Mouse (Mus musculus): ENCODE results near the gene Btbd3. TPM values are rescaled to one million over a fixed set of nuclear protein-coding genes. Genes with fewer than 3 reads are reported as not detected.
"Not testable (repeated sequence)": the region's sequence is repeated elsewhere in the genome, so short reads cannot be mapped to it uniquely, and the experiment has no call there.

Btbd3 gene
- total RNA-seq, 2 experiments from 2014 or later, result 184 to 211 TPM

DNA sequence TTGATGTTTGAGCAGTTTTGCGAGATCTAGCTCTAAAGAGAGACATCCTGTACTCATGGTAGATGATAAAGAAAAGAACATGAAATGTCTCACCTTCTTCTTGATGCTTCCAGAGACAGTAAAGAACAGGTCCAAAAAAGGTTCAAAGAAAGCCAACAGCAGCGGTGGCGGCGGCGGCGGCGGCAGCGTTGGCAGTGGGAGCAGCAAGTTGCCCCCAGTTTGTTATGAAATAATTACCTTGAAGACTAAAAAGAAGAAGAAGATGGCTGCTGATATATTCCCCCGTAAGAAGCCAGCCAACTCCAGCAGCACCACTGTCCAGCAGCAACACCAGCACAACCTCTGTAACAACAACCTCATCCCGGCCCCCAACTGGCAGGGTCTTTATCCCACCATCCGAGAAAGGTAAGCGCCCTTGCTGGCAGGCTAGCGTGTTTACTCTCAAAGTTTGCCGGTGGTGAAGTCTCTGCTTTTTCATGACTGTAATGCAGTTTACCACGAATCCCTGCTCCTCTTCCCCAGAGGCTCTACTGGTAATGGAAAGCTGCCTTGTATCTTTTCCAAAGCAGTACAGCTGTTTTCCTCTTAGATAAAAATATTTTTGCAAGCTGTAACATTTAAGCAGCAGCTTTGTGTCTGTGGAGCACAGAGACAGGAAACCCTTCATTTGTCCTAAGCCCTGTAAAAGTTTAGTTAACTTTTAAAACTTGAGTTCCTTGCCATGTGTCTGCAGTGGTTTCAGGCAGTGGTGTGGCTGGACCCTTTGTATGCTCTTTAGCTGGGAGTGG lies 22.7 kb downstream of the Btbd3 start:
- DNase-seq (ENCODE audit: extremely low spot score in 1 of 2, low spot score in 1 of 2), result no peak

GRCm38 (mm10) chr2:138279641-138280040 lies 23.3 kb downstream of the Btbd3 start:
- no peak for DNase-seq (ENCODE audit: extremely low spot score in 1 of 2, low spot score in 1 of 2)

DNA sequence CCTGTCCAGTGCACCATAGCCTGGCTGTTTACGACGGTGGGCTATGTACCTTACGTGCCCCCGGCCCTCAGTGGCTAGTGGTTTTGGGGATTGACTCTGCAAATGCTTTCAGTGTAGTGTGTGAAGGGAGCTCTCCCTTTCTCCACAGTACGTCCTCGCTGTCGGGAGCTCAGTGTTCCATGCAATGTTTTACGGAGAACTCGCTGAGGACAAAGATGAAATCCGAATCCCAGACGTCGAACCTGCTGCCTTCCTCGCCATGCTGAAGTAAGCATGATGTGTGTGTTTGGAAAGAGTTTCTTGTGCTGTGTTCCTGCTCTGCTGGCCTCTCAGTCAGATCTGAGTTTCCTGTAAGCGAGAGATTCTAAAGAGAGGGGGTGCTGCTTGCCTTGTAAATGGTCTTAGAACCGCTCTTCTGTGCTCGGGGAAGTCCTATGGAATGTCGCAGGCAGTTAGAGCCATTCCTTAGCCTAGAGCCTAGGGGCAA lies 23.9 kb downstream of the Btbd3 start:
- no peak for DNase-seq (ENCODE audit: extremely low spot score in 1 of 2, low spot score in 1 of 2)

- DNase-seq (ENCODE audit: extremely low spot score in 1 of 2, low spot score in 1 of 2), result peak in 1 of 2 experiments; percentile 38
Measured at GRCm38 (mm10) chr2:138281550-138282201, 25.3 kb downstream of the Btbd3 start.

DNA sequence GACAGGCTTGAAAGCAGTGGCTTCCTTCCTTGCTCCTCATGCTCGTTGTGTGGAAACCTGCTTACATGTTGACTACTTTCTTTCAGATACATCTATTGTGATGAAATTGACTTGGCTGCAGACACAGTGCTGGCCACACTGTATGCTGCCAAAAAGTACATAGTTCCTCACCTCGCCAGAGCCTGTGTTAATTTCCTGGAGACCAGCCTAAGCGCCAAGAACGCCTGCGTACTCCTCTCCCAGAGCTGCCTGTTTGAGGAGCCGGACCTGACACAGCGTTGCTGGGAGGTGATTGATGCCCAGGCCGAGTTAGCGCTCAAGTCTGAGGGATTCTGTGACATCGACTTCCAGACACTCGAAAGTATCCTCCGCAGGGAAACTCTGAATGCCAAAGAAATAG lies 27.0 kb downstream of the Btbd3 start:
- DNase-seq (ENCODE audit: extremely low spot score in 1 of 2, low spot score in 1 of 2), result no peak

GRCm38 (mm10) chr2:138283856-138284255 lies 27.5 kb downstream of the Btbd3 start:
- DNase-seq (ENCODE audit: extremely low spot score in 1 of 2, low spot score in 1 of 2), result no peak

GRCm38 (mm10) chr2:138285811-138286210 lies 29.4 kb downstream of the Btbd3 start:
- no peak for DNase-seq (ENCODE audit: extremely low spot score in 1 of 2, low spot score in 1 of 2)

GRCm38 (mm10) chr2:138290154-138290553 lies 33.8 kb downstream of the Btbd3 start:
- DNase-seq (ENCODE audit: extremely low spot score in 1 of 2, low spot score in 1 of 2), result no peak

- DNase-seq (ENCODE audit: extremely low spot score in 1 of 2, low spot score in 1 of 2), result no peak
Measured at GRCm38 (mm10) chr2:138294286-138294685, 37.9 kb downstream of the Btbd3 start.

- DNase-seq (ENCODE audit: extremely low spot score in 1 of 2, low spot score in 1 of 2), result no peak
Measured at GRCm38 (mm10) chr2:138306236-138306635, 49.9 kb downstream of the Btbd3 start.

DNA sequence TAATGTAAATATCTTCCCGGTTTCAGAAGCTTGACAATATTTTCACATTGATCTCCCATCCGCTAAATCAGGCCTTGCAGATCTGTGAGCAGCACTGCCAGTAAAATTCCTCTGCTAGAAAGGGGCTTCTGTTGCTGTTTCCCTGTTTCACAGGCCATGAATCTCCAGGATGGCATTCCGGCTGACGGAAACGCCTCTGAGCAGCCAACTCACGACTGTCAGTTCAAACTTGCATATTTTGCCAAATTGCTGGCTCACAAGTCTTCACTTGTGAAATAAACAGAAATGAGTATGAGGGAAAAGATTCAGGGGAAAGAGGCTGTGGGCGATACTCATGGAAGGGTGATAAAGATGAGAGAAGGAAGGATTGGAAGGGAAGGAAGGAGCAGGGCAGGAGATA lies 59.3 kb downstream of the Btbd3 start:
- no peak for DNase-seq (ENCODE audit: extremely low spot score in 1 of 2, low spot score in 1 of 2)

- DNase-seq (ENCODE audit: extremely low spot score in 1 of 2, low spot score in 1 of 2), result no peak
Measured at GRCm38 (mm10) chr2:138320408-138320807, 64.0 kb downstream of the Btbd3 start.

DNA sequence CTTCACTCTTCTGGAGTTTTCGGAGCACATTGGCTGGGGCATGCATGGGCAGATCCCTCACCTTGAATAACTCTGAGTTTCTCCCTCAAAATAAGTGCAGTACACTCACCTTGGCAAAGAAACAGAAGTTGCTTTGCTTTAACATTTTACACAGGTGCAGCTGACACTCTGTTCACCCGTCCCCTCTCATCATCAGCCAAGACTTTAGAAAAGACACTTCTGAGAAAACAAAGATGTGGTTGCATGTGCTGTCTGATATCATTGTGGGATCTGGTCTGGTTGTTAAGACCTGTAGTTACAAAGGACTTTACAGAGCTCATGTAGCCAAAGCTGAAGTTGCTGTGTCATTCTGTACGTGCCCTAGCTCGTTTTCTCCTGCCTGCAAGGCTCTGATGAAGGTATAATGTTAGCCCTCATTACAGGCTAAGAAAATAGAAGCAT lies 64.7 kb downstream of the Btbd3 start:
- no peak for DNase-seq (ENCODE audit: extremely low spot score in 1 of 2, low spot score in 1 of 2)

DNA sequence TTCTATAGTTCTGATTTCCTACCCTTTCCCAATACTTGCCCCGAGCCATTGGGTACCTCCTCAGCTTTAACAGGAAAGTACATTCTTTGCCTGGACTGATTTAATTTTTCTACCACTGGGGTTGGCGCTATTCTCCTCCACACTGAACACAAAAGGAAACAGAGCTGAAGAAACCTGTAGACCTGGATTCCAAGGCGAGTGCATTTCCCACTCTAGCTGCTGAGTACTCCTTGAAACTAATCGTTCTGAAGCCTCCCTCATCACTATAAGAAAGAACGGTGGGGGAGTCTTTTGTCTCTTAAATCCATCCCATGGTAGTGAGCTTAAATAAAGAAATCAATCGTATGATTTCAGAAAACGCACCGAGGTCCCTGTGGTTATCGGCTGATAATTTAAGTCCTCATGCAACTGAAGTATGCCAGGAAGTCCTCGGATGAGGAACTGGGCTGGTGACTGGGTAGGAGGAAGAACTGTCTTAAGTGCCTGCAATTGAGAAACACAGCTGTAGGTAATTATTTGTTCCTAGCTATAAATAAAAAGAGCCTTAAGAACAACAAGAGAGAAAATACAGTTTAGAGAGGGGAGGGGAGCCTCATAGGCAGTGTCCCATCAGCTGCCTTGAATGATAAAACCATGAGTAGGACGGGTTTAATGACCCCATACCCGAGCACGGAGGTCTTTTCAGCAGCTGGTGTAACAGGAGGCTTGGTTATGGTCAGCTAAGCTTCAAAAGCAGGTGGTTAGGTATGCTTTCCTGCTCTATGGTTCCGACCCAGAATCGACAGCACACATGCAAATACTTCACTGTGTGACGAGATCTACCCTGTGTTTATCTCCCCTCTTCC lies 66.1 kb downstream of the Btbd3 start:
- DNase-seq (ENCODE audit: extremely low spot score in 1 of 2, low spot score in 1 of 2), result no peak

- no peak for DNase-seq (ENCODE audit: extremely low spot score in 1 of 2, low spot score in 1 of 2)
Measured at GRCm38 (mm10) chr2:138326367-138326766, 70.0 kb downstream of the Btbd3 start.

DNA sequence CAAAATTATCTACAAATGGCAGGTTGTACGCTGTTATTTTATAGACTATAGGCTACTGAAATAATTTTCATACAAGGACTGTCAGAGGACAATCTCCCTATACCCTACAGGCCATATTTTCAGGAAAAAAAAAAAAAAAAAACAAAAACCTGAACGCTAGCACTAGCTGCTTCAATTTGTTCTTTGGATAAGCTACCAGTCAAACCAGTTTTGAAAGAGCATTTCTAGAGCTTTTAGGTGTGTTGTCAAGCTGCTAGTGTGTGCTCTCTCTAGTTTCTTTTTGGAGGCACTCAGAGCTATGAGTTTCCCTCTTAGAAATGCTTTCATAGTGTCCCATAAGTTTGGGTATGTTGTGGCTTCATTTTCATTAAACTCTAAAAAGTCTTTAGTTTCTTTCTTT lies 77.8 kb downstream of the Btbd3 start:
- not testable (repeated sequence) for DNase-seq (ENCODE audit: extremely low spot score in 1 of 2, low spot score in 1 of 2)

DNA sequence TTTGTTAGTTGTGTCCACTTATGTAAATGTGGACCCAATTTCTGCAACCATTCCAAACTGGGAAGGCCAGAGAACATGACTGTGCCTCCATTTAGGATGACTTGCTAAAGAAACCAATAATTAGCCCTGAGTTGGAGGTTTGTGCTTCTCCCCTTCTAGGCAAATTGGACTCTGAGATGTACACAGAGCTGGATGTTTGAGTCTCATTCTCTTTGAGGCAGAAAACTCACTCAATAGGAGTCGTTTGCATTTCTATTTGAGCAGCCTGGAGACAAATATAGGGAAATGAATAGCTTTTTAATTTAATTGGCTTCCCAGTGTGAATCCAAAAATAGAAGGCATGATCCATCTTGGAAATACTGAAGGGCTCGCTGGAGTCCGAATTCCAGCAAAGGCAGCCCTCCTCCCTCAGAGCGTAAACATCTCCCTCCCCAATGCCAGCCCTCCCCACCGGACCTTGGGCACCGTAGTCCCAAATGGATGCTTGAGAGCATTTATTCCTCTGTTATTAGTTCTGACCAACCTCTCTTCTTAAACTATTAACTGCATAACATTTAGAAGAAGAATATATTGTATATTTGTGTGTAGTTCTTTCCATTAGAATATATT lies 81.6 kb downstream of the Btbd3 start:
- no peak for DNase-seq (ENCODE audit: extremely low spot score in 1 of 2, low spot score in 1 of 2)

- DNase-seq (ENCODE audit: extremely low spot score in 1 of 2, low spot score in 1 of 2), result no peak
Measured at GRCm38 (mm10) chr2:138338524-138338923, 82.2 kb downstream of the Btbd3 start.

GRCm38 (mm10) chr2:138355366-138355765 lies 99.0 kb downstream of the Btbd3 start:
- DNase-seq (ENCODE audit: extremely low spot score in 1 of 2, low spot score in 1 of 2), result no peak

DNA sequence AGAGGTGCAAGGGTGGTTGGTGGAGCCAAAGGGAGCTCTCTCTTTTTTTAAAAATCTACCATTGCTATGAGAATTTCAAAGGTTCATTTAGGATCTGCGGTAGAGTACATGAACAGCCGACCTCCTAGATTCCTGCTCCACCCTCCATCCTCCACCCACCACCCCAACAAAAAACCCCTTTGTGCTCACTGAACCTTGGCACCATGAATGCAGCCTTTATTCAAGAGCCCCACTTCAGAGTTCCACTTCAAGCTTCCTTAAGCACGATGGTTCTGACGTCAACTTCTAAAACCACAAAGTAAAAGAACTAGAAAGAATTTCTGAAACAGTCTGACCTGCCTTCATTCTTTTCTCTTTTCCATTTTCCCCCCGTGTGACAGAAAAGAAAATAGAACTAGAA lies 106.1 kb downstream of the Btbd3 start:
- no peak for DNase-seq (ENCODE audit: extremely low spot score in 1 of 2, low spot score in 1 of 2)

Data from layer of hippocampus, postnatal 25 days (tissue).